Mouse (Mus musculus) cortical plate, adult 2 months (tissue): Measurements from ENCODE around the gene Irf2bpl.

ENCODE experiments used
- CTCF ChIP-seq: fragments of 200-500 bp; IDR thresholded peaks from 2 replicates; pipeline ENCODE4 v1.5.1; 2011; ENCODE audit warnings: mild to moderate bottlenecking, control low read depth, low read length; ENCODE audit not compliant: insufficient read depth; ENCODE audit errors: extremely low read depth
- POLR2A ChIP-seq: fragments of 200-500 bp; IDR thresholded peaks from 2 replicates; pipeline ENCODE4 v1.6.1; 2011; ENCODE audit warnings: mild to moderate bottlenecking, low read length, control low read depth; ENCODE audit not compliant: insufficient read depth; ENCODE audit errors: extremely low read depth

GRCm38 (mm10) chr12:86883280-86884196 lies 1.1 kb downstream of the Irf2bpl start:
- TF ChIP-seq CTCF, result no peak
- TF ChIP-seq POLR2A, result no peak
